Mouse (Mus musculus) CH12.LX (cell line): ENCODE measurements around the gene Mrps12. TPM values are rescaled to one million over a fixed set of nuclear protein-coding genes. Genes with fewer than 3 reads are reported as not detected.
A peak's percentile ranks its signal among the peaks of the same experiment; 100 is the strongest.

Experiments used
- DNase-seq: peaks from one replicate; pipeline ENCODE4 v3.0.0-alpha.2; 2013; ENCODE audit errors: extremely low read depth
- H3K27ac ChIP-seq: 2 replicates; pipeline ENCODE4 v1.5.1; 2012; ENCODE audit warnings: low read depth, mild to moderate bottlenecking, control low read depth, moderate library complexity; ENCODE audit not compliant: insufficient read depth
- H3K27me3 ChIP-seq: replicated peaks from 2 replicates; pipeline ENCODE3; 2012; ENCODE audit warnings: inconsistent platforms
- H3K36me3 ChIP-seq, 2 experiments: replicated peaks in 1 of 2; 2 replicates each; pipeline versions ENCODE3 to v1.6.1; 2012; ENCODE audit warnings: inconsistent platforms in 1 of 2, low read length in 1 of 2, mild to moderate bottlenecking in 1 of 2, mixed read lengths in 1 of 2, moderate library complexity in 1 of 2; ENCODE audit not compliant: control insufficient read depth in 1 of 2, insufficient read depth in 1 of 2
- H3K4me1 ChIP-seq, 2 experiments: 2 replicates each; pipeline ENCODE4 v1.6.1; 2012; ENCODE audit warnings: inconsistent platforms in 1 of 2, moderate library complexity in 1 of 2; ENCODE audit not compliant: insufficient read depth in 2 of 2, control insufficient read depth in 1 of 2
- H3K4me2 ChIP-seq: 2 replicates; pipeline ENCODE4 v1.6.1; 2012; ENCODE audit warnings: low read depth, mild to moderate bottlenecking, control low read depth; ENCODE audit not compliant: poor library complexity, insufficient read depth, severe bottlenecking
- H3K4me3 ChIP-seq, 3 experiments: fragments of 150-350 bp in 1 of 3; sonication (generic) in 1 of 3; replicated peaks in 1 of 3; 2 replicates each; pipeline versions ENCODE3 to v1.5.1; 2011 to 2012; ENCODE audit warnings: low read depth in 2 of 3, low read length in 2 of 3, mild to moderate bottlenecking in 2 of 3, moderate library complexity in 2 of 3, control low read depth in 1 of 3, improper control_type of control experiment in 1 of 3, inconsistent platforms in 1 of 3, mixed read lengths in 1 of 3; ENCODE audit not compliant: poor library complexity in 1 of 3
- H3K79me2 ChIP-seq: replicated peaks from 2 replicates; pipeline ENCODE4 v1.6.1; 2012; ENCODE audit warnings: mild to moderate bottlenecking, moderate library complexity; ENCODE audit not compliant: control insufficient read depth, poor library complexity, insufficient read depth, severe bottlenecking; ENCODE audit errors: extremely low read depth
- H3K9ac ChIP-seq: 2 replicates; pipeline ENCODE4 v1.6.1; 2012; ENCODE audit warnings: low read depth, mild to moderate bottlenecking, control low read depth, moderate library complexity; ENCODE audit not compliant: insufficient read depth
- H3K9me3 ChIP-seq: replicated peaks from 2 replicates; pipeline ENCODE3; 2012; ENCODE audit warnings: low read length, inconsistent platforms, mixed read lengths
- CHD1 ChIP-seq: IDR thresholded peaks from 2 replicates; pipeline ENCODE4 v1.6.1; 2012; ENCODE audit warnings: low read depth, low read length, improper control_type of control experiment, inconsistent platforms
- CTCF ChIP-seq, 2 experiments: IDR thresholded peaks in 1 of 2; conservative IDR thresholded peaks in 1 of 2; 2 replicates each; pipeline ENCODE4 v1.5.1; 2011 to 2012; ENCODE audit warnings: low read depth in 2 of 2, low read length in 2 of 2, improper control_type of control experiment in 1 of 2, inconsistent platforms in 1 of 2, mild to moderate bottlenecking in 1 of 2, moderate library complexity in 1 of 2
- E2F4 ChIP-seq: IDR thresholded peaks from 2 replicates; pipeline ENCODE4 v1.6.1; 2011; ENCODE audit warnings: low read depth, low read length, improper control_type of control experiment; ENCODE audit not compliant: insufficient replicate concordance
- MAX ChIP-seq: IDR thresholded peaks from 2 replicates; pipeline ENCODE4 v1.6.1; 2011; ENCODE audit warnings: low read length, improper control_type of control experiment
- NRF1 ChIP-seq: IDR thresholded peaks from 2 replicates; pipeline ENCODE4 v1.6.1; 2014; ENCODE audit warnings: low read depth, mild to moderate bottlenecking, inconsistent platforms, low read length, improper control_type of control experiment, moderate library complexity
- POLR2A ChIP-seq: IDR thresholded peaks from 2 replicates; pipeline ENCODE4 v1.6.1; 2011; ENCODE audit warnings: low read depth, mild to moderate bottlenecking, improper control_type of control experiment, low read length
- RAD21 ChIP-seq: IDR thresholded peaks from 2 replicates; pipeline ENCODE4 v1.6.1; 2011; ENCODE audit warnings: low read depth, mild to moderate bottlenecking, low read length, improper control_type of control experiment, moderate library complexity
- SMC3 ChIP-seq: IDR thresholded peaks from 2 replicates; pipeline ENCODE4 v1.6.1; 2011; ENCODE audit warnings: low read depth, low read length, improper control_type of control experiment
- TCF12 ChIP-seq: IDR thresholded peaks from 2 replicates; pipeline ENCODE4 v1.6.1; 2014; ENCODE audit warnings: low read depth, mild to moderate bottlenecking, inconsistent platforms, low read length, improper control_type of control experiment
- ZMIZ1 ChIP-seq: IDR thresholded peaks from 2 replicates; pipeline ENCODE4 v1.6.1; 2012; ENCODE audit warnings: low read depth, mild to moderate bottlenecking, inconsistent platforms, low read length, improper control_type of control experiment
- dilution Hi-C: fragments of 300-500 bp; cut with MboI; formaldehyde crosslinking; loops from 2 replicates; pipeline ENCODE4 v1.14.3; 2020; ENCODE audit warnings: low sequenced_read_pairs; ENCODE audit not compliant: extremely low pct_unique_long_range_greater_than_20kb, extremely low pct_ligation_motif_present
- in situ Hi-C: fragments of 300-500 bp; cut with MboI; formaldehyde crosslinking; loops from 3 replicates; pipeline ENCODE4 v1.14.3; 2019; ENCODE audit warnings: low sequenced_read_pairs, low pct_ligation_motif_present, low pct_unique_long_range_greater_than_20kb, mixed read lengths
- polyA plus RNA-seq: library from polyadenylated mRNA; unstranded; fragments of >175 nt; gene quantifications from 2 replicates; pipeline ENCODE4 v1.2.1, GENCODE M21; 2012; ENCODE audit warnings: low read depth; ENCODE audit not compliant: insufficient read length
- total RNA-seq, 2 experiments: library from RNA; depleted of rRNA; stranded (reverse); fragments of 300-350 nt in 1 of 2; fragments of >200 nt in 1 of 2; gene quantifications; 2 replicates each; pipeline ENCODE4 v1.2.3; 2012 to 2014

The Mrps12 gene
- total and polyA plus RNA-seq, 3 experiments, result 66.0 to 112 (median 91.6) TPM

- Histone ChIP-seq H3K4me1 (peaks cover 42 to 85% of the 10 kb centered on the region in 2 experiments), H3K36me3 (peaks cover 9 to 26% of the 10 kb centered on the region in 2 experiments), H3K9ac (no peak overlapping the region), H3K4me2 (peak overlapping the region; percentile 69; the same call in 1 of the 2 replicates), H3K27me3 (no peaks in the 10 kb centered on the region)
- in situ Hi-C loops, result loop anchor here (25.0 kb wide), 1 partner anchor 247 kb away; no protein-coding TSS in a partner anchor
- DNase-seq, result no peak
- TF ChIP-seq NRF1 (no peak), SMC3 (peak; percentile 42; the same call in 1 of the 2 replicates), CHD1 (no peak), TCF12 (peak; percentile 54; the same call in 1 of the 2 replicates), CTCF (conservative IDR thresholded peaks at IDR 0.05 in 1 of 2, IDR thresholded peaks at IDR 0.05 in 1 of 2; ENCODE audit: low read depth in 2 of 2, low read length in 2 of 2) (peak in 1 of 2 experiments; percentile 67; a peak in 2 of 4 replicates), RAD21 (peak; percentile 48)
- TF ChIP-seq, all 38 proteins: peak for 4
- peak overlapping the region; percentile 92; the same call in 1 of the 2 replicates for H3K27ac ChIP-seq
- no peaks in the 10 kb centered on the region for H3K9me3 ChIP-seq
- dilution Hi-C loops, result no loop called here
- no peaks in the 10 kb centered on the region for H3K79me2 ChIP-seq
- H3K4me3 ChIP-seq, result no peak overlapping the region
Measured at GRCm38 (mm10) chr7:28790066-28790806, 48.6 kb upstream of the Mrps12 start.

GRCm38 (mm10) chr7:28789235-28789634 lies 47.6 kb upstream of the Mrps12 start:
- Histone ChIP-seq H3K4me2 (peak overlapping the region; percentile 69), H3K27me3 (no peaks in the 10 kb centered on the region), H3K4me3 (peak overlapping the region in 2 of 3 experiments; percentile 27 to 38), H3K9ac (peak overlapping the region; percentile 40), H3K36me3 (peaks cover 9 to 36% of the 10 kb centered on the region in 2 experiments), H3K9me3 (no peaks in the 10 kb centered on the region), H3K27ac (peak overlapping the region; percentile 92), H3K79me2 (no peaks in the 10 kb centered on the region), H3K4me1 (peaks cover 39 to 87% of the 10 kb centered on the region in 2 experiments)
- in situ Hi-C loops (loop anchor here (25.0 kb wide), 1 partner anchor 248 kb away; no protein-coding TSS in a partner anchor), dilution Hi-C loops (no loop called here)
- no peak for DNase-seq
- TF ChIP-seq MAX (0 out of 2 replicates have a peak, but pooled peaks have one; percentile 22), ZMIZ1 (0 out of 2 replicates have a peak, but pooled peaks have one; percentile 8), POLR2A (no peak), E2F4 (no peak)
- TF ChIP-seq, all 38 proteins: peak for 2
